Mouse (Mus musculus): ENCODE results near the gene 4930518I15Rik.
A peak's percentile ranks its signal among the peaks of the same experiment; 100 is the strongest.

The 4930518I15Rik gene

DNA sequence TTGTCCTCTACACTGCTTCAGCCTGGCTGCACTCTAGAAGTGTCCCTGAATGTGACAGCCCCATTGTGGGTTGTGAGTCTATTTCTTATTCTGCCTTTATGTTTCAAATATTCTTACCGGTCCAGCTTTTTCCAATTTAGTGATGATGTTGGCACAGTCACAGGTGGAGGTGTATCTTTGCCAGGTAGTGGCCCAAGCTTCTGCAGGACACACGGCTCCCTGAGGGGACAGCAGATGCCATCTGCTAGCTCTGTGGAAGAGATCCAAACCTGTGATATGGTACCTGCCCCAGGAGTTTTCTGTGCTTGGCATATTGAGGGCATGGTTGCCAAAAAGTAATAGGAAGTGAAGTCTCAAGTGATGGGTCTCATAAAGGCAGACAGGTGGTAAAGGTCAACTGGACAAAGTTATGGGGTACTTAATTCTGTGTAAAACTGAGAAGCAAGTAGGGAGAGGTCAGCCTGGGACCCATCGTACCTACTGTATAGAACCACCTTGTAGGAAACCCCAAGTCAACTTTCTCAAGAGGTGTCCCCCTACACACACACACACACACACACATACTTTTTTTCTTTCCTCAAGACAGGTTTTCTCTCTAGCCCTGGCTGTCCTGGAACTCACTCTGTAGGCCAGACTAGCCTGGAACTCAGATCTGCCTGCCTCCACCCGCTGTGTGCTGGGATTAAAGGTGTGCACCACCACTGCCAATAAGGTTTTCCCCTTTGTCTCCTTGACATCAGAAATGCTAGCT, 17.2 kb upstream of the 4930518I15Rik start:
- peak; percentile 98 for DNase-seq

DNA sequence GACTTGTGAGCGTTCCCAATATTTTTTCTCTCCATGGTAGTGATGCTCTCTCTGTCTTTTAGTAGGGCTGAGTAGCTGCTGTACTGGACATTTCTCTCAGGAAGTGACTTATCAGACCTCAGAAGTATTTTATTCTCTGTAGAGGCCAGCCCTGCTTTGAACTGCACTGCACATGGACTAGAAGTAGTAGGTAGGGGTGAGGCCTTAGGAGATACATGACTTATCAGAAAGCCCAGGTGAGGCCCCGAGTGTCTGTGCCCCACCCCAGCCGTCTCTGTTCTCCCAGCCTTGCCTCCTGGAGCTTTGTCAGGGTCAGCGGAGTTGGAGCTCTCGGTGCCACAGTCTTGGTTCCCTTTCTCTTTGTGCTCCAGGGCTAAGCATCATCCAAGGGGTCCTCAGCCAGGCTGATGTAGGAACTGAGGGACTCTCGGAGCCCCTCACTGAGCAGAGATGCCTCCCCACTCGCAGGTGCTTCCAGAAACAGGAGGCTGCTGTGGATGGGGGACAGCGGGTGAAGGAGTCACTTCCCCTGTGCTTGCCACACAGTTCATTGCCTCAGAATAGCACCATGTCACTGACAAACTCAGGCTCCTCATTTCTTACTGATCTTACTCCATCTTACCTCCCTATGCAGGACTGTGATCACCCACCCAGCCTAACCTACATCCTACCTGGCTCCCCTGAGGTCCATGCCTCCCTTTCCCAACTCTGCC, 16.5 kb upstream of the 4930518I15Rik start:
- no peak for DNase-seq

DNA sequence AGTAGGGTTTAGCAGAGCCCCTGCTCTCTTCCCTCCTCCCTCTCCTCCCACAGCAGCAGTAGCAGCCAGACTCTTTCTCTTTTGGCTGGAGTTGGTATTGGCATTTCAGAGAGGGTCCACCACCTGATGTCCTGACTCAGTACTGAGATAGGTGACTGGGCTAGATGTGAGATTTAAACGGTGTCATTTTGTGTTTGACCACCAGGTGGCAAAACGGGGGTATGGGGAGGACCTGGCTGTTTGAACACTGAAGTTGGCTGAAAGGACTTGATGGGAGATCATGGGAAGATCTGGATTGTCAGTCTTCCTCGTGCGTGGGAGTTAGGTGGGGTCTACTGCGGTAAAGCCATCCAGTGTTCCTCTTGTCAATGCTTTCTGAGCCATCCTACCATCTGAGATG, 15.9 kb upstream of the 4930518I15Rik start:
- peak; percentile 86 for DNase-seq

DNA sequence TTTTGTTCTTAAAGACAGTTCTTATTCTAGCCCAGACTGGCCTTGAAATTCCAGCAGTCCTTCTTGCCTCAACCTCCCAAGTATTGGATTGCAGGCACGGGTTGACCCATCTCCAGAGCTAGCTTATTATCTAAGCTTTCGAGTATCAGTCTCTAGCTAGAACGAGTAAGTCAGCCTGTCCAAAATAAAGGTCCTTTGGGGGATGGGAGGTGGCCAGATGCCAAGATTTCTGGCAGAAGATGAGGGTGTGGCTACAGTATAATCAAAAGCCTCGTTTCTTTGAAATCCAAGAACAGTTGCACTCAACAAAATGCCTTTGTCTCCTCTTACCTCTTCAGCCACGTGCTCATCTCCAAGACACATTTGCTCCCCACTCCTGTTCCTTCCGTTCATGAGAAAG, 12.8 kb upstream of the 4930518I15Rik start:
- DNase-seq = no peak

DNA sequence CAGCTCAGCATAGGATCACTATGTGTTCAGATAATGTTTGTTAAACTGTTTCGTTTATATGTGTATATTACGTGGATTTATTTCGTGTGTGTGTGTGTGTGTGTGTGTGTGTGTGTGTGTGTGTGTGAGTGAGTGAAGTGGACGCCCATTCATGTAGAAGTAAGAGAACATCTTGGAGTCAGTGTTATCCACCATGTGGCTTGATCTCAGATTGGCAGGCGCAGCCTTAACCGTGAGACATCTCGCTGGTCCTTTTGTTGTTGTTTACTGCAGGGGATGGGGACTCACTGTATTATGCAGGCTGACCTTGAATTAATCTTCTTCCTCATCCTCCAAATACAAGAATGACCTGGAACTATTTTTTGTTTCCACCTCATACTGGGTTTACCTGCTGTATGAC, 11.8 kb upstream of the 4930518I15Rik start:
- no peak for DNase-seq

DNA sequence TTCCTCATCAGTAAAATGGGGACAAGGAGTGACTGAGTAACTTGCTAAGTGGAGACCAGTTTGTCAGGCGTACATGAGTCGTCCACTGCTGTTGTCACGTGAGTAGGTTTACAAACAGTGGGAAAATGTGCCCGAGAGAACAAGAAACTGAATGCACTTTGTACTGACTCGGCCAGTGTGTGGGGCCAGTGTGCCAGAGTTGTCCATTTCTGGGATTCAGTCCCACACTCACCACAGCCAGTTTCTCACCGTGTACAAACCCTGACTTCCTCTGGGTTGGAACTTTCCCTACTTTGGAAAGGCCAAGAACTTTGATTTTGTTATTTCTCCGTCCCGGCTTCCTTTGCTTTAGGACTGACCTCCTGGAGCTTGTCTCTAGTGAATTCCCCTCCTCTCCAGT, 11.2 kb upstream of the 4930518I15Rik start:
- DNase-seq = no peak

DNA sequence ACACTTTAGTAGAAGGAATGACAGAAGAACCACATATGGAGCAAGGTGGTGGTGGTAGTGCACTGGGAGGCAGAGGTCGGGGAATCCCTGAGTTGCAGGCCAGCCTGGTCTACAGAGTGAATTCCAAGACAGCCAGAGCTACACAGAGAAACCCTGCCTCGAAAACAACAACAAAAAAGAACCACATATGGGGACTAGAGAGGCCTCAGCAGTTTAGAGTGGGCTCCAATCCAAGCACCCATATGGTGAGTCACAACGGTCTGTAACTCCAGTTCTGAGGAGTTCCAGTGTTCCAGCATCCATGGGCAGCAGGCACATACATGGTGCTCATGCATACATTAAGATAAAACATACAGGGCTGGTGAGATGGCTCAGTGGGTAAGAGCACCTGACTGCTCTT, 6.7 kb upstream of the 4930518I15Rik start:
- no peak for DNase-seq

DNA sequence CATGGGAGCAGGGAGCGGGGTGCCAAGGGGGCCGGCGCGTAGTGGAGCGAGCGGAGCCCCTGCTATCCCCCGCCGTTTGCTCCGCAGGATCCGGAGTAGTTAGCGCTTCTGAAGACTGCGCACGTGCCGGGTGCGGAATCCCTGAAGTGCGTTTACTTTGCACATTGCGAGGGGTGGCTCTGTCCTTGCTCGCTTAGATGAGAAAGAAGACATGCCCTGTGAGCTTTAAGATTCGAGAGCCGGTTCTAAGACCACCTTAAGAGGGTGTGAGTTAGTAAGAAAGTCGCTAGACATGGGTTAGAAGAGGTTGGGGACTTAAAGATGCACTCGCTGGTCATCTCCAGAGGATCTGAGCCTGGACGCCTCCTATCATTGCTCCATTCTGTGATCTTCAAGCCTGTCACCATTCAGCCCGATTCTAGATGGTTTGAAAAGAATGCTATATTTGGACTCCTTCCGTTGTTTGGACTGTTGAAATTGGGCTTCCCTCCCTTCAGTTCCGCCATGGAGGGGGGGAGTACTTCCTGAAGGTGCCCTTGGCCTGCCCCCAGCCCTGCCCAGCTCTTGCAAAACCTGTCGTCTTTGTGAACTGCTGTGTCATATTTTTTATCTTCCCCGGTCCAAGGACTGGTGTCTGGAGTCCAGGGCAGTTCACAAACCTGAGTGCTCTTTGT, 5.9 kb upstream of the 4930518I15Rik start:
- no peak for DNase-seq

DNA sequence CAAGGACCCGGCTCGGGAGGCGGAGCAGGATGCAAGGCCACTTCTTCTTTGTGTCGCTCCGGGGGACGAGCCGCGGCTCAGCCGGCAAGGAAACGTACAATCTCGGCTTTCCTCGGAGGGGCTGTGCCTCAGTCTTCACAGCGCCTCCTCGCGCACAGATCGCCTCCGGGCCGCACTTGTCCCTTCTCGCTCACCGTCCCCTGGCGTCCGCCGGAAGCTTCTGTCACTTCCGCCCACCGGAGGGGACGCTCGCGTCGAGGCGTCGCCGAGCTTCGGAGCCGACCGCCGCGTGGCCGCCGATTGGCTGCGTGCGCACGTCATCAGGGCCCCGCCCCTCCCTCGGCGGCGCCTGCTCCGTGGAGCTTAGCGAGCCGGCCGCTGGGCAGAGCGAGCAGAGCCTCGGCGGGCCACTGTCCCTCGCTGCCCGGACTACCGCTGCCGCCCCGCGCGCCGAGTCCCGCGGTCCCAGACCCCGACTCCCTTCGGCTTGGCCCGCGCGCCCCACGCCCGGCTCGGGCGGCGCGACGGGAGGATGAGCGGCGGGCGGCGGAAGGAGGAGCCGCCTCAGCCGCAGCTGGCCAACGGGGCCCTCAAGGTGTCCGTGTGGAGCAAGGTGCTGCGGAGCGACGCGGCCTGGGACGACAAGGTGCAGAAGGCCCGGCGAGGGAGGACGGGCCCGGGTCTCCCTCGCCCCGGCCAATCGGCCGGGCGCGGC, 5.2 kb upstream of the 4930518I15Rik start, which contains the start of gene Rab5if:
TSS of gene Rab5if (plus strand) at position 357 of the 715 bp plus-strand sequence.
- DNase-seq = peak; percentile 95

DNA sequence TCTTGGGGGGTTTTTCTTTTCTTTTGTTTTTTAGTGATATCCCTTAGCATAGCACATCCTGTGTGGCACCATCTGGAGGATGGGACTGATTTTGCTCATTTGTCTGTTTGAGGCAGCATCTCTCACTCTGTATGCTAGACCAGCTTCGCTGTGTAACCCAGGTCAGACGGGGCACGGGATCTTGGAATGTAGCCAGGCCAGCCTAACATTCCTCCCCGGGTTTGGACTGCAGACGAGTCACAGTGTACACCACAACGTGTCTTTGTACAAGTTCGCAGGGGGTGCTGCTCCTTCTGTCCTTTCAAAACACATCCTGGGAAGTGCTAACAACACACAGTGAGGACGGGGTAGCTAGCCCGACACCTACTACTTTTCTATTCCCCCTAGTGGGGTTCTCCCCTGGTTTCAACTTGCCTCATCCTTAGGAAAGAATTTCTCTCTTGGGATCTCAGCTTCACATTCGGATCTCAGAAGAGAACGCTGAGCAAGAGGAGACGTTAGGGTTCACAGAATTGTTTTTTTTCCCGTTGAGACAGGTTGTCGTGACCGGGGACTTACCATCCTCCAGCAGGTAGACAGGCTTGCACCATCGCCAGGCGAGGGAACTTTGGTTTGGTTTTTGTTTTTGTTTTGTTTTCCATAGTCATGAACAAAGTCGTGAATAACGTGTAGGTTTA, 4.4 kb upstream of the 4930518I15Rik start:
- DNase-seq = no peak

DNA sequence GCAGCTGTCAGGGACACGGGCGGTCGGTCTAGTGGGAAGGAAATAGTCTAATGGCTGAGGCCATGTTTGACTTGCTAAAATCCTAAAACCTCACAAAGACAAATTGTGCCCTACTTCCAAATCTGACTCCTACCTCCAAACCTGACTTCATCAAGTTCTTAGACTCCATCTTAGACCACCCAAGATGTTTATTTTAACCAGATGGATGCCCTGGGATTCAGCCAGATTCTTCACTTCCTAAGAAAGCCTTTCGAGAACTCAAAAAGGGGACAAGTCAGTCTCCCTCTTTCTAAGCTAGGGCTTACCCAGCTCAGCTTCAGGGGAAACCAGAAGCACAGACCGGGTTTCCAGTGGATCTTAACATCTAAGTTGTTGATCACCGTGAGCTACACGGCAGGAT, 925 bp upstream of the 4930518I15Rik start:
- DNase-seq = no peak

DNA sequence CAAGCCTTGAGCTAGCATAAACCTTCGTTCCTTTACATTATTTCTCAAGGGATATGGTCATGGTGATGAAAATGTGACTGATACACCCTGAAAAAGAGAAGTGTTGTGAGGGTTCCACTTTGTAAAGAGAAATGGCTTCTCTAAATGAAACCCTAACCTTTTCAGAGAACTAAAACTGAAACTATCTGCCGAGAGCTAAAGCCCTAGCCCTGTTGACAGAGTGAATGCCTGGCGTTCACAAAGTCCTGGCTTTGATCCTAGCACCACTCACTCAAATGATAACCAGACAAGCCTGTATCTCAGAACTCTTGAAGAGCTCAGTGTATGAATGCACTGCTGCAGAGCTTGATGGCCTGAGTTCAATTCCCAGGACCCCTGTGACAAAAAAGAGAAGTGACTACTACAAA, 358 bp downstream of the 4930518I15Rik start:
- DNase-seq = no peak

DNA sequence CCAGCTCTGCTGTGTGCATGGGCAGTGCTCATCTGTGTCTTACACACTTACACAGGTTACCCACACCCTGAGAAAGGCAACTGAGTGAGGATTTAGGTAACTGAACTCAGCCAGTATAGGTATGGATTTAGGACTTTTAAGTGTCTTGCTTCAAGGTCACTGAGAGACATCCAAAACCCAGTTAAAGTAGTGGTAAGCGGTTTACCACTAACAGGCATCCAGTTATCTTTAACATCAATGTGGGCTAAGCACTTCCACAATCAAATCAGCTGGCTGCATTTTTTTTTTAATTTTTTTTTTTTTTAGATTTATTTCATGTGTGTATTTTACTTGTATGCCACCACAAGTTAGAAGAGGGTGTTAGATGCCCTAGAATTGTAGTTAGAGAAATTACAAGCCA, 1.4 kb downstream of the 4930518I15Rik start:
- no peak for DNase-seq

DNA sequence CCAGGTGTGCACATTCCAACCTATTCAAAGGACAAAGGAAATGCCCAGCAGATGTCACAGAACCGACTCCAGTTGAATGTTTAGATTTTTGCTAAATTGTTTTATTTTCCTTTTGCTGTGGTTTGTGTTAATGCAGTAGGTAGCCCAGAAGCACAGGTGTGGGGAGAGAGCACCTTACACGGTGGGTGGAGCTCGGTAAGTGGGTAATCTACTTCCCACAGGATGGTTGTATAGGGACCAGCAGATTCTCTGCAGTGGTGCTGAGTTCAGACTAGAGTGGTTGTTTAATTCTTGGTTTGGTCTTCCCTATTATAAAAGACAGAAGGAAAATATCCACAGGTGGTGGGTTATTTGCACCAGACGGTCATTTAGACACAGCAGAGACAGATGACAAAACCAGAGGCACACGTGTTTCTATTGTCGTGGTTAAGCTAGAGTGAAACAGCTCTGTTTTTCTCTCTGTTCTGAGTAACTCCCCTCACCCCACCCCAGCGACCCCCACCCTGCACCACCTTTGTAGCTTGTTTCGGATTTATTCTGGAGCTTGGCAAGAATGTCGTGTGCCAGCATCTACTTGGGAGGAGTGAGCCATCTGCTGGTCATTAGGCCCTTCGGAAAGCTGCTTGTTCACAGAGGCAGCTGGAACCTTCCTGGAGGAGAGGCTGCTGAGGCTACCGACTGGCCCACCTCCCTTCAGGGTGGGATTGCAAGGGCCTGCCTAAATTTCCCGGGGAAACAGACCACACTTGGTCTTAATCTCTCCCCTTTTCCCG, 3.6 kb downstream of the 4930518I15Rik start:
- peak; percentile 67 for DNase-seq

DNA sequence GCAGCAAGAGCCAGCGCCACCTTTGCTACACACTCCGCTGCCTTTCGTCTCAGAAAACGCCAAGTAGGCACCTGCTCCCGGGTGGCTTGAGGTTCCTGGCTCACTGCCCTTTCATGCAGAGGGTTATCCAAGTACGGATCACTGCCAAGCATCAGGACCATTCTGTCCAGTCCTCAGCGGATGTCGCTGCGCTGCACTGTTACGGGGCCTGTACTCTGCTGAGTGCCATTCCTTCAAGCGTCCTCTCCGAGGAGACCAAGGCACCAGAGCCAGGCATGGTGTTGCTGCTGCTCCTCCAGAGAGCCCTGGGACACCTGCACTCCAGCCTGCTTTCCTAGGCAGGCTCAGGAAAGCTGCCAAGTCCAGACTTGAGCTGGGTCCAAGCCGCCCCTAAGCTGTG, 4.2 kb downstream of the 4930518I15Rik start:
- peak; percentile 26 for DNase-seq

DNA sequence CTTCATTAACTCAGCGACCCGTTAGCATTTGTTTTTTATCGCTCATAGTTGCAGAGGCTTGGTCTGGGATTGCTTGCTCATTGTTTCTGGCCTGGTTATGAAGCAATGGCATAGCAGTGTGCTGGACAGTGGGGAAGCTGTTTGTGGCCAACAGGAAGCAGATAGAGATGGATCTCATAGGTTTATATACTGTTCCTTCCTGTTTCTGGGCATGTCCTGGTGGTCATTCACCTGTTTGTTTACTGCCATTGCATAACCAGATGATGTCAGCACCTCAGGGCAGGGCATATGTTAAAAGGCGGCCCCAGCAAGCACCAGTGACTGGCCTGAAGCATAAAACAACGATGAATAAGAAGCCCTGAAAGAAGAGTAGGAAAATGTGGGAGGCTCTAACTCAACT, 7.2 kb downstream of the 4930518I15Rik start:
- DNase-seq = no peak

DNA sequence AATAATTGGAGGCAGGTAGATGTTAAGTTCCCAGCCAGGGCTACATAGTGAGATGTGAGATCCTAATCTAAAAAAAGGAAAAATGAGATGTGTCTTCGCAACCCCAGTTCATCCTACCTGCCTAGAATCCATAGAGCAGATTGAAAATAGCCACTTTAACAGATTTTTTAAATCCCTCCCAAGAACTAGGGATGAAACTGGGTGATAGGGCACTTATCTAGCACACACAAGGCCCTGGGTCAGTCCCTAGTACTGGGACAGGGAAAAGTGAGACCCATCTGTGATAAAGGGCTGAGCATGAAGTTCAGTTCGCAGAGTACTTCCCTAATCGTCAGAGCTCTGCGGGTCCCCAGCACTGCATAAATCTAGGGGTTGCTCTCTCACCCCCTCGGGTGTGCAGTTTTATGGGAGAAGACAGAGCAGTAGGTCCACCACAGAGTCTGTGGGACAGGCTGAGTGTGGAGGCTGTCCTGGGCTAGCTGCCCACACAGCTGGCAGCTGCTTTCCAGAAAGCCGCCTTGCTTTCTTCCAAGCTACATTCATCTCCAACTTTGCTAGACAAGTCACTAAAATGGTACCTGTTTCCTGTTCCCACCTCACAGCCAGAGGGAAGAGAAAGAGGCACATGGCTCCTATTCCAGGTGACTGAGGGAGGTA, 9.1 kb downstream of the 4930518I15Rik start:
- DNase-seq = no peak

DNA sequence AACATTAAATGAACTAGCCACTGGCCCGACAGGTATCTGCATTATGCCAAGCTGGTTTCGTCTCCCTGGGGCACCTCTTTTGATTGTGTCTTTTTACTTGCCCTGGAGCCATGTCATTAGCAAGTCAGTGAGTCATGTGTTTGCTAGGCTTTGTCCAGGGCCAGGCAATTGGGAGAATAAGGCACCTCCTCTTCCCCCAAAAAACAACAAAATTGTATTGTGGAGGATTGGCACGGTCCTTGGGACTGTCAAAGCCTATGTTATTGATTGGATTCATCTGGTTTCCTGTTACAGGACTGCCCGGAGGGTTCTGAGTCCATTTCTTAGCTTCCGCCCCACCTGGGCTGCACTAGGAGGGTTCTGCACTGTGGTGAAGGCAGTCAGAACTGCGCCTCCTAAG, 10.1 kb downstream of the 4930518I15Rik start:
- DNase-seq = no peak

DNA sequence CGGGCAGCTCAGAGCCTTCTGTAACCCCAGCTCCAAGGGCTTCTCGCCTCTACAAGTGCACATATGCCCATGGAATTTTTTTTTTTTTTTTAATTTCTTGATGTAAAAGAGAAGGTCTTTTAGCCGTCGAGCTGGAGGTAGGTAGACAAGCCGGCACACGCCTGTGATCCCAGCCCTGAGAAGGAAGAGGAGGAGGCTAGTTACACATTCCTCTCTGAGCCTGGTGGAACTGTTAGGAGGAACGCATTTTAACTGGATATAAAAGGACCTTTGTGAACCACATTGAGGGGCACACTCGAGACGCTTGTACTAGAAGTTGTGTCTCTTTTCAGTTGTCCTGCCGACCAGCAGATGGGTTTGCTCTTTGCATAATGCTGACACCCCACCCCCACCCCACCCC, 13.0 kb downstream of the 4930518I15Rik start:
- DNase-seq = no peak

DNA sequence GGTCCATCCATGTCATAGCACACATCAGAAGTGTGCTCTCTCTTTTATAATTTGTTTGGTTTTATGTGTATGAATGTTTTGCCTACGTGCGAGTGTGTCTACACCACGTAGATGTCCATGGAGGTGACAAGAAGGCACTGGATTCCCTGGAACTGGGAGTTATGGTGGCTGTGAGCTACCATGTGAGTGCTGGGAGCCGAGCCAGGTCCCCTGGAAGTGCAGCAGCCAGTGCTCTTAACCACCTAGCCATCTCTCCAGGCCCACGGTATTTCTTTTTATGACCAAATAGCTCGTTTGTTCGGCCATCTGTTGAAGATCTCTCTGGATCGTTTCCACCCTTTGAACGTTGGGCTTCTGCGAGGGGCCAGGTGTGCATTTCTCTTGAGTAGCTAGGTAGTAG, 14.4 kb downstream of the 4930518I15Rik start:
- DNase-seq = no peak

DNA sequence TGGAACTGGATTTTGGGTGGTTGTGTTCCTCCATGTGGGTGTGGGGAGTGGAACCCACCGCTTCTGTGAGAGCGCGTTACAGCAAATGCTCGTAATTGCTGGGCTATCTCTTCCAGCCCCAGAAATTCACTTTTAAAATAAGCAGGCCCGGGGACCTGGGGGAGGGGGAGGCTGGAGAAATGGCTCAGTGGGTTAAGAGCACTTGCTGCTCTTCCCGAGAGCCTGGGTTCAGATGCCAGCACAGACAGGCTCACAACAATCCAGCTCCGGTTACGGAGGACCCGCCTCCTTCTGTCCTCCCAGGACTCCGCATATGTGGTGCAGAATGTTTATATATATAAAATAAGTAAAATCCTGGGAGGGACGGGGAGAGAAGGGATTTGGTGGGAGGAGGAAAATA, 15.0 kb downstream of the 4930518I15Rik start:
- DNase-seq = no peak
